Mouse (Mus musculus) intestine, embryonic 16.5 days (tissue): ENCODE measurements around the gene Pla2r1. TPM values are rescaled to one million over a fixed set of nuclear protein-coding genes. Genes with fewer than 3 reads are reported as not detected.

Source experiments
- ATAC-seq: fragments of 200-750 bp; cut with Nextera tagmentation; 2 replicates; pipeline ENCODE4 v1.8.0; 2017; ENCODE audit warnings: moderate TSS enrichment, moderate library complexity
- H3K27ac ChIP-seq: fragments of 300-500 bp; sonication (generic); 2 replicates; pipeline ENCODE4 v1.5.1; 2014; ENCODE audit warnings: mild to moderate bottlenecking, low read length
- H3K27me3 ChIP-seq: fragments of 300-500 bp; sonication (generic); replicated peaks from 2 replicates; pipeline ENCODE4 v1.6.1; 2014; ENCODE audit warnings: low read length, control low read depth, mixed read lengths; ENCODE audit not compliant: control insufficient read depth, insufficient read depth
- H3K36me3 ChIP-seq: fragments of 300-500 bp; sonication (generic); 2 replicates; pipeline ENCODE4 v1.6.1; 2014; ENCODE audit warnings: low read length, control low read depth; ENCODE audit not compliant: control insufficient read depth, insufficient read depth
- H3K4me1 ChIP-seq: fragments of 300-500 bp; sonication (generic); 2 replicates; pipeline ENCODE4 v1.6.1; 2014; ENCODE audit warnings: low read length, control low read depth, mixed read lengths; ENCODE audit not compliant: control insufficient read depth, insufficient read depth
- H3K4me2 ChIP-seq: fragments of 300-500 bp; sonication (generic); 2 replicates; pipeline ENCODE4 v1.6.1; 2014; ENCODE audit warnings: low read depth, low read length, control low read depth
- H3K4me3 ChIP-seq: fragments of 300-500 bp; sonication (generic); 2 replicates; pipeline ENCODE4 v1.5.1; 2014; ENCODE audit warnings: mild to moderate bottlenecking, low read length
- H3K9ac ChIP-seq: fragments of 300-500 bp; sonication (generic); 2 replicates; pipeline ENCODE4 v1.6.1; 2014; ENCODE audit warnings: low read depth, low read length
- H3K9me3 ChIP-seq: fragments of 300-500 bp; sonication (generic); 2 replicates; pipeline ENCODE4 v1.6.1; 2016; ENCODE audit warnings: low read length, control low read depth; ENCODE audit not compliant: control insufficient read depth
- WGBS: fragments of 180-500 bp; shearing (Covaris S2); extraction: QIAGEN DNeasy Blood & Tissue Kit; methylation state at CpG from one replicate; pipeline ENCODE4 v1.1.7; 2014; 5-methylcytosine and 5-hydroxymethylcytosine counted together
- polyA plus RNA-seq: library from polyadenylated mRNA; unstranded; fragments of >200 nt; fragmentation: Nextera tagmentation; extraction: Ambion mirVana; gene quantifications from 2 replicates; pipeline ENCODE4 v1.2.1, GENCODE M21; 2015

Pla2r1 gene
- polyA plus RNA-seq, 1 experiment from 2014 or later, result 2.4 TPM

- 62% methylated on average over 8 of the region's 8 CpGs for WGBS
- H3K4me1 ChIP-seq, result 0 out of 2 replicates have a peak, but pooled peaks cover 11% of the 10 kb centered on the region
- ATAC-seq, result no peak
- H3K9me3 ChIP-seq, result no peaks in the 10 kb centered on the region
- H3K36me3 ChIP-seq, result no peaks in the 10 kb centered on the region
- no peak overlapping the region for H3K9ac ChIP-seq
- no peak overlapping the region for H3K4me3 ChIP-seq
- H3K27me3 ChIP-seq, result no peaks in the 10 kb centered on the region
- no peak overlapping the region for H3K27ac ChIP-seq
- no peak overlapping the region for H3K4me2 ChIP-seq
Observed at GRCm38 (mm10) chr2:60414334-60414733, 138.8 kb downstream of the Pla2r1 start.

- no peak for ATAC-seq
- Histone ChIP-seq H3K4me2 (no peak overlapping the region), H3K4me1 (0 out of 2 replicates have a peak, but pooled peaks cover 11% of the 10 kb centered on the region), H3K9me3 (no peaks in the 10 kb centered on the region), H3K4me3 (no peak overlapping the region), H3K27me3 (no peaks in the 10 kb centered on the region), H3K27ac (no peak overlapping the region), H3K9ac (no peak overlapping the region), H3K36me3 (no peaks in the 10 kb centered on the region)
- WGBS, result 63% methylated on average over 18 of the region's 18 CpGs
Observed at GRCm38 (mm10) chr2:60413006-60413650, 140.0 kb downstream of the Pla2r1 start.

- Histone ChIP-seq H3K9ac (no peak overlapping the region), H3K9me3 (no peaks in the 10 kb centered on the region), H3K4me1 (0 out of 2 replicates have a peak, but pooled peaks cover 11% of the 10 kb centered on the region), H3K36me3 (no peaks in the 10 kb centered on the region), H3K4me2 (no peak overlapping the region), H3K4me3 (no peak overlapping the region), H3K27ac (no peak overlapping the region), H3K27me3 (no peaks in the 10 kb centered on the region)
- no peak for ATAC-seq
- WGBS, result 78% methylated on average over 7 of the region's 7 CpGs
Observed at GRCm38 (mm10) chr2:60411181-60411580, 141.9 kb downstream of the Pla2r1 start.

- H3K4me1 ChIP-seq, result 0 out of 2 replicates have a peak, but pooled peaks cover 11% of the 10 kb centered on the region
- no peaks in the 10 kb centered on the region for H3K27me3 ChIP-seq
- WGBS, result 46% methylated on average over 11 of the region's 11 CpGs
- H3K27ac ChIP-seq, result no peak overlapping the region
- no peaks in the 10 kb centered on the region for H3K9me3 ChIP-seq
- H3K4me3 ChIP-seq, result no peak overlapping the region
- H3K9ac ChIP-seq, result no peak overlapping the region
- H3K36me3 ChIP-seq, result no peaks in the 10 kb centered on the region
- H3K4me2 ChIP-seq, result no peak overlapping the region
- peak; percentile 89 for ATAC-seq
Observed at GRCm38 (mm10) chr2:60409989-60410763, 142.9 kb downstream of the Pla2r1 start.

GRCm38 (mm10) chr2:60409194-60409593, 143.9 kb downstream of the Pla2r1 start:
- H3K4me3 ChIP-seq, result no peak overlapping the region
- ATAC-seq, result no peak
- WGBS, result 72% methylated on average over 6 of the region's 6 CpGs

GRCm38 (mm10) chr2:60407387-60407786, 145.7 kb downstream of the Pla2r1 start:
- Histone ChIP-seq H3K9me3 (no peaks in the 10 kb centered on the region), H3K4me2 (no peak overlapping the region), H3K4me3 (no peak overlapping the region), H3K36me3 (no peaks in the 10 kb centered on the region), H3K9ac (no peak overlapping the region), H3K27me3 (no peaks in the 10 kb centered on the region), H3K4me1 (0 out of 2 replicates have a peak, but pooled peaks cover 8% of the 10 kb centered on the region), H3K27ac (no peak overlapping the region)
- ATAC-seq, result no peak
- WGBS, result 86% methylated on average over 2 of the region's 2 CpGs

More at GRCm38 (mm10) chr2:60409194-60409593, 143.9 kb downstream of the Pla2r1 start:
- Histone ChIP-seq H3K9ac (no peak overlapping the region), H3K4me2 (no peak overlapping the region), H3K36me3 (no peaks in the 10 kb centered on the region), H3K4me1 (0 out of 2 replicates have a peak, but pooled peaks cover 11% of the 10 kb centered on the region), H3K27me3 (no peaks in the 10 kb centered on the region), H3K27ac (no peak overlapping the region), H3K9me3 (no peaks in the 10 kb centered on the region)

- ATAC-seq, result no peak
- Histone ChIP-seq H3K27ac (no peak overlapping the region), H3K27me3 (no peaks in the 10 kb centered on the region), H3K9ac (no peak overlapping the region), H3K4me3 (no peak overlapping the region), H3K4me2 (no peak overlapping the region), H3K36me3 (no peaks in the 10 kb centered on the region), H3K9me3 (no peaks in the 10 kb centered on the region), H3K4me1 (0 out of 2 replicates have a peak, but pooled peaks cover 6% of the 10 kb centered on the region)
- WGBS, result 90% methylated on average over 5 of the region's 5 CpGs
Observed at GRCm38 (mm10) chr2:60405431-60405830, 147.7 kb downstream of the Pla2r1 start.

- Histone ChIP-seq H3K27ac (no peak overlapping the region), H3K4me2 (no peak overlapping the region), H3K36me3 (no peaks in the 10 kb centered on the region), H3K27me3 (no peaks in the 10 kb centered on the region), H3K9me3 (no peaks in the 10 kb centered on the region), H3K4me1 (0 out of 2 replicates have a peak, but pooled peaks cover under 1% of the 10 kb centered on the region), H3K9ac (no peak overlapping the region), H3K4me3 (no peak overlapping the region)
- ATAC-seq, result no peak
- WGBS, result 87% methylated on average over 7 of the region's 7 CpGs
Observed at GRCm38 (mm10) chr2:60404763-60405162, 148.3 kb downstream of the Pla2r1 start.

GRCm38 (mm10) chr2:60401694-60402093, 151.4 kb downstream of the Pla2r1 start:
- Histone ChIP-seq H3K9me3 (no peaks in the 10 kb centered on the region), H3K4me3 (no peak overlapping the region), H3K9ac (no peak overlapping the region), H3K27me3 (no peaks in the 10 kb centered on the region), H3K36me3 (no peaks in the 10 kb centered on the region), H3K4me2 (no peak overlapping the region), H3K4me1 (no peaks in the 10 kb centered on the region), H3K27ac (no peak overlapping the region)
- 65% methylated on average over 5 of the region's 5 CpGs for WGBS
- ATAC-seq, result no peak
